Mouse (Mus musculus): ENCODE results near the gene Tsks.

DNA sequence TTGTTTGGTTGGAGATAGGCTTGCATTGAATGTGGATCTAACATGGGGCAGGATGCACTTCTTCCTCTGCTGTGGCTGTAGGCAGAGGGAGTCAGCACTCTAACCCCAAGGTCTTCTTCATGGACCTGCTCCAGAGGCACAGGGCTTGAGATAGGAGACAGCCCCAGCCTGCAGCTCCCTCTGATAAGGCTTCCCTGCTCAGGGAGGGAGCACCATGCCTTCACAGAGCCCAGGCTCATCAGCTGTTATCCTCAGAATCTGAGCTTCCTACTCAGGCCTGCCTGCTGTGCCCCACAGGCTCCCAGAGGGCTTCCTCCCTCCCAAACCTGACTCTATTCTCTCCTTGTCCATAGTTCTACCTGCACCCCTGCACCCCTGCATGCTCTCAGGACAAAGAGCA, 20.5 kb upstream of the Tsks start:
- TF ChIP-seq POLR2A (IDR thresholded peaks at IDR 0.05; ENCODE audit: control insufficient read depth in 1 of 2, insufficient read depth in 1 of 2, low read depth in 1 of 2, low read length in 2 of 2, poor library complexity in 1 of 2) (no peak), CTCF (IDR thresholded peaks at IDR 0.05 in 2 of 3, conservative IDR thresholded peaks at IDR 0.05 in 1 of 3; ENCODE audit: control insufficient read depth in 1 of 3, insufficient read depth in 1 of 3, low read depth in 2 of 3, low read length in 3 of 3, poor library complexity in 1 of 3, severe bottlenecking in 1 of 3) (no peak), GABPA (IDR thresholded peaks at IDR 0.05; ENCODE audit: low read depth, low read length) (no peak), EP300 (IDR thresholded peaks at IDR 0.05; ENCODE audit: low read depth in 1 of 2, low read length in 2 of 2) (0 out of 4 replicates have a peak, but pooled peaks of 1 of the 2 experiments have one; percentile 16), HCFC1 (IDR thresholded peaks at IDR 0.05; ENCODE audit: low read depth, low read length) (no peak), RAD21 (IDR thresholded peaks at IDR 0.05; ENCODE audit: low read depth, low read length) (no peak), MEF2A (IDR thresholded peaks at IDR 0.05; ENCODE audit: extremely low read depth, insufficient replicate concordance, low read depth, low read length, poor library complexity, severe bottlenecking) (no peak), SIN3A (IDR thresholded peaks at IDR 0.05; ENCODE audit: low read length) (no peak; the same call in 1 of the 2 replicates), USF2 (IDR thresholded peaks at IDR 0.05; ENCODE audit: borderline replicate concordance in 1 of 2, insufficient read depth in 1 of 2, low read depth in 1 of 2, low read length in 2 of 2) (no peak), MXI1 (IDR thresholded peaks at IDR 0.05; ENCODE audit: low read depth, low read length) (peak; percentile 29; the same call in 1 of the 2 replicates), ZC3H11A (IDR thresholded peaks at IDR 0.05; ENCODE audit: low read depth, low read length) (no peak), NRF1 (IDR thresholded peaks at IDR 0.05; ENCODE audit: insufficient read depth, low read depth, low read length, poor library complexity, severe bottlenecking) (no peak)
